Mouse (Mus musculus): ENCODE measurements at regions not wholly inside any gene's neighbourhood (a gene's known extent, or its start where the extent isn't known, plus 50 kb on each side); places are given as distances from the start of the nearest gene placed in this dataset.

GRCm38 (mm10) chrX:132362832-132363231, 1326.0 kb downstream of the Pcdh19 start:
- 84% methylated on average over 3 of the region's 3 CpGs for WGBS
- H3K4me3 ChIP-seq (ENCODE audit: low read depth, low read length): no peak overlapping the region
- no peaks in the 10 kb centered on the region for H3K27me3 ChIP-seq (ENCODE audit: control insufficient read depth, insufficient read depth, low read length)
- ATAC-seq (ENCODE audit: insufficient read depth, low FRiP score, low TSS enrichment): no peak
- no peaks in the 10 kb centered on the region for H3K36me3 ChIP-seq (ENCODE audit: control insufficient read depth, insufficient read depth, low read length)
- no peak overlapping the region for H3K27ac ChIP-seq (ENCODE audit: low read depth, low read length)
- H3K9me3 ChIP-seq (ENCODE audit: control insufficient read depth, low read length): no peaks in the 10 kb centered on the region
- H3K4me2 ChIP-seq (ENCODE audit: low read depth): no peak overlapping the region
- H3K9ac ChIP-seq (ENCODE audit: low read length): no peak overlapping the region
- no peak for DNase-seq (ENCODE audit: low spot score)
- H3K4me1 ChIP-seq (ENCODE audit: control insufficient read depth, insufficient read depth, low read length): no peaks in the 10 kb centered on the region

DNA sequence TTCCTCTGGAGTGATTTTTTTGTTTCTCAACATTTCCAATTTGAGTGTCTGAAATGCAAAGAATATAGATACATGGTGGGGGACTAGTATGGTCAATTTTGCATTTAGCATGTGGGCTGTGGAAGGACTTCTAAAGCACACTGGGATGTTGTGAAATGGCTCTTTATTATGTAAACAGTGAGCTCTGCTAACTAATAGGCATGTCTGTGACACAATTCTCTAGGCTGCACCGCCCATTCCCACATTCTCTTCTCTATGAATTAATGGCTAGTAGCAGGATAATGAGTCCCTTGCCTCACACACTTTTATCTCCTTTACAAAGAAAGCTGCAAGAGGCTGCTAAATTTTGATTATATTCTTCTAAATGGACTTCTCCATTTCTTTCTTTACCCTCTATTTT, 1339.0 kb downstream of the Pcdh19 start:
- Histone ChIP-seq H3K4me1 (ENCODE audit: control insufficient read depth, insufficient read depth, low read length) (no peaks in the 10 kb centered on the region), H3K9ac (ENCODE audit: low read length) (no peak overlapping the region), H3K36me3 (ENCODE audit: control insufficient read depth, insufficient read depth, low read length) (no peaks in the 10 kb centered on the region), H3K4me2 (ENCODE audit: low read depth) (no peak overlapping the region), H3K9me3 (ENCODE audit: control insufficient read depth, low read length) (no peaks in the 10 kb centered on the region), H3K27me3 (ENCODE audit: control insufficient read depth, insufficient read depth, low read length) (no peaks in the 10 kb centered on the region), H3K27ac (ENCODE audit: low read depth, low read length) (no peak overlapping the region), H3K4me3 (ENCODE audit: low read depth, low read length) (no peak overlapping the region)
- ATAC-seq (ENCODE audit: insufficient read depth, low FRiP score, low TSS enrichment) (peak; percentile 81; the same call in 1 of the 2 replicates), DNase-seq (ENCODE audit: low spot score) (peak; percentile 23)
- 40% methylated on average over 1 of the region's 1 CpGs for WGBS

Measured in neural tube, embryonic 11.5 days (tissue).